Mouse (Mus musculus) C2C12 (cell line): ENCODE measurements around the gene Gm49353. TPM values are rescaled to one million over a fixed set of nuclear protein-coding genes. Genes with fewer than 3 reads are reported as not detected.

ENCODE experiments used
- H3K27me3 ChIP-seq: one replicate; pipeline ENCODE4 v1.6.1; 2011; ENCODE audit not compliant: control insufficient read depth, insufficient read depth, insufficient read length
- H3K36me3 ChIP-seq: one replicate; pipeline ENCODE4 v1.6.1; 2011; ENCODE audit not compliant: control insufficient read depth, insufficient read depth
- H3K4me3 ChIP-seq: one replicate; pipeline ENCODE4 v1.5.1; 2011; ENCODE audit warnings: mild to moderate bottlenecking, control low read depth; ENCODE audit not compliant: poor library complexity, insufficient read depth, severe bottlenecking
- H3K79me2 ChIP-seq: one replicate; pipeline ENCODE4 v1.6.1; 2011; ENCODE audit not compliant: control insufficient read depth, insufficient read depth
- H3K79me3 ChIP-seq: one replicate; pipeline ENCODE4 v1.6.1; 2011; ENCODE audit warnings: low read depth, control low read depth
- H3ac ChIP-seq: one replicate; pipeline ENCODE3; 2011; ENCODE audit warnings: low read depth; ENCODE audit not compliant: control insufficient read depth, insufficient read length
- CEBPB ChIP-seq: IDR thresholded peaks from one replicate; pipeline ENCODE4 v1.6.1; 2011; ENCODE audit warnings: low read depth, mild to moderate bottlenecking, control low read depth, moderate library complexity
- CTCF ChIP-seq: IDR thresholded peaks from one replicate; pipeline ENCODE4 v1.5.1; 2011; ENCODE audit not compliant: control insufficient read depth, insufficient read depth, insufficient read length
- FOSL1 ChIP-seq: IDR thresholded peaks from one replicate; pipeline ENCODE4 v1.8.0; 2011; ENCODE audit warnings: mild to moderate bottlenecking, low read length; ENCODE audit not compliant: poor library complexity, insufficient read depth, severe bottlenecking
- MAX ChIP-seq: IDR thresholded peaks from one replicate; pipeline ENCODE4 v1.6.1; 2011; ENCODE audit warnings: mild to moderate bottlenecking, control low read depth
- MYOD1 ChIP-seq: IDR thresholded peaks from one replicate; pipeline ENCODE4 v1.6.1; 2011; ENCODE audit warnings: low read depth; ENCODE audit not compliant: control insufficient read depth, insufficient read length
- MYOG ChIP-seq: IDR thresholded peaks from one replicate; pipeline ENCODE4 v1.6.1; 2011; ENCODE audit not compliant: control insufficient read depth, insufficient read length; ENCODE audit errors: extremely low read depth
- USF1 ChIP-seq: IDR thresholded peaks from one replicate; pipeline ENCODE4 v1.6.1; 2011; ENCODE audit warnings: low read depth, mild to moderate bottlenecking, control low read depth, moderate library complexity
- long read RNA-seq, 2 experiments: library from polyadenylated mRNA; unstranded; transcript quantifications; one replicate each; pipeline ENCODE4 v2.0.0; 2019 to 2020
- polyA plus RNA-seq: library from polyadenylated mRNA; unstranded; fragments of >200 nt; fragmentation: generic; extraction: Trizol; gene quantifications from one replicate; pipeline ENCODE4 v1.2.1, GENCODE M21; 2012; ENCODE audit warnings: missing spikeins

The Gm49353 gene
- polyA plus RNA-seq = 0.14 TPM
- long read RNA-seq, experiment 1 = 0 reads
- long read RNA-seq, experiment 2 = 0 reads

DNA sequence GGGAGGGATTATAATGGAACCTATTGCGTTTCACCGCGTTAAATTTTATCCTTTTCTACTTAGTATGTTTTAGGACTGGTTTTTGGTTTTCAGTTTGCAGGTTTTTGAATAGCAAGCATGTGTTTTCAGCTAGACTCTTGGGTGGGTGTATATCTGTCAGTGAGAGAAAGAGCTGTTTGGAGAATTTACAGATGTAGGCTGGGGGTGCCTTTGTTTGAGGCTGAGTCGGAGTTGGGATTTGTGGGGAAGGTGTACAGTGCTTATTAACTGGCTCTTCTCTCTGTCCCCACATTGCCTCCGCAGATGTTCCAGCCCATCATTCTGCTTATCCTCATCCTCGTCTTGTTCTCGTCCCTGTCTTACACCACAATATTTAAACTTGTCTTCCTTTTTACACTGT is at the start of gene Gm49353:
Gene Gm49353, plus strand, starts transcription at position 313 of the 400 bp plus-strand sequence.
- no peak for TF ChIP-seq MAX
- TF ChIP-seq USF1 = no peak
- TF ChIP-seq CEBPB = no peak
- TF ChIP-seq CTCF = no peak
- no peak for TF ChIP-seq MYOD1
- no peak for TF ChIP-seq FOSL1
- TF ChIP-seq MYOG = no peak
- H3K27me3 ChIP-seq = no peaks in the 10 kb centered on the region
- H3K36me3 ChIP-seq = peaks cover 25% of the 10 kb centered on the region
- H3ac ChIP-seq = no peak within 1 kb of the TSS
- no peak within 1 kb of the TSS for H3K4me3 ChIP-seq
- H3K79me2 ChIP-seq = no peaks in the 10 kb centered on the region
- no peaks in the 10 kb centered on the region for H3K79me3 ChIP-seq

DNA sequence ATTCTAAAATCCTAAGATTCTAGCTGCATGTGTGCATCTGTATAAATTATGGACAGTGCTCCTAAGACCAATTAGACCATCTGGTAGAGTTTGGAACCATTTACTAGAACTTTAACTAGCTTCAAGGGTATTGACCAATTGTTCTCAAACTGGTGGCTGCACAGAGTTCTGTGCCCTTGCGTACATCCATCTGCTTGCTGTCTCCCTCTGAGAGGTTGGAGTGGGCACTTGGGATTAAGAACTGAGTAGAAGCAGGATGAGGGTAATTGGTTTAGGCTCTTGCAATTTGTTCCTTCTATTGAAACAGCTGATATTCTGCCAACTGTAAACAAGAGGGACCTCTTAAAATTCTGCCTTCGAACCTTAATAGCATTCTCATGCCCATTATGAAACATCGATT is 43.5 kb upstream of the Gm49353 start:
- TF ChIP-seq MYOG (no peak), CEBPB (no peak), USF1 (no peak), MAX (no peak), FOSL1 (no peak)
- H3ac ChIP-seq = no peak overlapping the region
- no peaks in the 10 kb centered on the region for H3K27me3 ChIP-seq
- H3K36me3 ChIP-seq = peaks cover 28% of the 10 kb centered on the region
- H3K79me2 ChIP-seq = no peaks in the 10 kb centered on the region
- H3K4me3 ChIP-seq = no peak overlapping the region
- no peaks in the 10 kb centered on the region for H3K79me3 ChIP-seq

DNA sequence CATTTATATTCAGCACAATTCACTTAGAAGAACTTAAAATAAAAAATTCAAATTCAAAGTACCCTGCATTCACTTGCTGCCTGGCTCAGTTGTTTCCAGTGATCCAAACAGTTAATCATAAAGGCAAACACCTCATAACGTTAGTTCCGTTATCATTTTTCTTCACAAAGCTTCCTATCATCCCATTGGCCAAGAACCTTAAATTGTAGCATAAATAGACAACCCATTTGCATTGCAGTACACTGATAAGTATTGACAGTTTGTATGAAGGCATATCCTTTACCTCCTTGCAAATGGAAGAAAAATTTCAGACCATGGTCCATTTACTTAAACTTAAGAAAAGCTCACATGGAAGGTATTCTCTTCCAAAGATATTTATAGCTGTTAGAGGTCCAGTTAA is 37.1 kb upstream of the Gm49353 start:
- no peaks in the 10 kb centered on the region for H3K79me2 ChIP-seq
- no peaks in the 10 kb centered on the region for H3K79me3 ChIP-seq
- TF ChIP-seq CTCF = no peak
- TF ChIP-seq CEBPB = no peak
- no peak for TF ChIP-seq FOSL1
- no peak for TF ChIP-seq MAX
- TF ChIP-seq MYOG = no peak
- TF ChIP-seq MYOD1 = no peak
- TF ChIP-seq USF1 = no peak
- no peak overlapping the region for H3K4me3 ChIP-seq
- no peaks in the 10 kb centered on the region for H3K27me3 ChIP-seq
- no peak overlapping the region for H3ac ChIP-seq
- H3K36me3 ChIP-seq = peaks cover 31% of the 10 kb centered on the region

DNA sequence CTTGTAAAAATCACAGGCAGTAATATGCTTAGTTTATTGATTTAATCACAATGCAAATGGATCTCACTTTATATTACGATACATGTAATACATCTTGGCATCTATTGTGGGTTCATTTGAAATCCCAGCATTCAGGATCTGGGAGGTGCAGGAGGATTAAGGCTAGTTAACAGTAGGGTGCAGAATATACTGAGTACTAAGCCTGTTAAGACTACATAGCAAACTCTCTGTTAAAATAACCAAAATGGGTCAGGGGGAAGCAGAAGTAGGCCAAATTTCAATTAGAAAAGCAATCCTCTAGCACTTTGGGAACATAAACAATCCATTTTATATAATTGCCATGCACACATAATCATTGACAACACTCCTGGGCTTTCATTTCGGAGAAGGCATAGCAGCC is 25.0 kb upstream of the Gm49353 start:
- Histone ChIP-seq H3K36me3 (peaks cover 6% of the 10 kb centered on the region), H3K27me3 (no peaks in the 10 kb centered on the region), H3K4me3 (no peak overlapping the region), H3ac (no peak overlapping the region), H3K79me2 (no peaks in the 10 kb centered on the region), H3K79me3 (no peaks in the 10 kb centered on the region)
- TF ChIP-seq CTCF (no peak), USF1 (no peak), MAX (no peak), MYOG (no peak), MYOD1 (no peak), CEBPB (no peak), FOSL1 (no peak)

DNA sequence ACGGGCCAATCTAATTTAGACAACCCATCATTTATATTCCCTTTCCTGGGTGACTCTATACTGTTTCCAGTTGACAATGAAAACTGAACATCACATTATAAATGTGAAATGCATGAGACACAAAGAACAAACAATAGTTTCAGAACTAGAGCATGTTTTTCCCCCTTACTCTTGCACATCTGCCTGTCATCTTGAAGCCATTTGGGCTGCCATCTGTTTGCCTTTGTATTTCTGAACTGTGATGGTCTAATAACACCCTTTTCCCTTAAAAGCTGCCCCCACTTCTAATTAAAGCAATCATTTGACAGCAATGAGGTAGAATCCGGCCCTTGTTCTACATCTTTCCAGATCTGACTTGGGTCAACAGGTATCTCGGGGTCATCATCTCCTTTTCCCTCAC is 23.1 kb upstream of the Gm49353 start:
- no peak for TF ChIP-seq CTCF
- TF ChIP-seq USF1 = no peak
- TF ChIP-seq MYOG = no peak
- TF ChIP-seq CEBPB = no peak
- TF ChIP-seq MYOD1 = no peak
- TF ChIP-seq MAX = no peak
- TF ChIP-seq FOSL1 = no peak
- H3K79me2 ChIP-seq = no peaks in the 10 kb centered on the region
- H3K27me3 ChIP-seq = no peaks in the 10 kb centered on the region

DNA sequence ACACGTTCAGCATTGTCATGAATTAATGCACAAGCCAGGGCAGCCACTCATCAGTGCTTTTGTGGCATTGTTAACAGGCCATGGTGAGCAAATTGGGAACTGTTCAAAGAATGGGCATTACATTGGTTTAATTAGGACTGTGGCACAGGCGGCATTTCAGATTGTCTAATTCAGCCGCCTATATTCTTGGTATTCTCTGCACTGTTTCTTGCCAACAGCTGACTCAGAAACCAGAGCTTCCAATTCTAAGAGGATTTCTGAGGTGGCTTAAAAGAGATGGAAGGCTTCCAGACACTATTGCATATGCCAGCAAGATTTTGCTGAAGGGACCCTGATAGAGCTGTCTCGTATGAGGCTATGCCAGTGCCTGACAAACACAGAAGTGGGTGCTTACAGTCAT is 21.9 kb upstream of the Gm49353 start:
- no peak overlapping the region for H3ac ChIP-seq
- TF ChIP-seq MYOD1 = no peak
- no peak for TF ChIP-seq USF1
- no peaks in the 10 kb centered on the region for H3K79me3 ChIP-seq

More for the DNA sequence above, 23.1 kb upstream of the Gm49353 start:
- H3K79me3 ChIP-seq = no peaks in the 10 kb centered on the region
- H3ac ChIP-seq = no peak overlapping the region
- H3K4me3 ChIP-seq = no peak overlapping the region
- H3K36me3 ChIP-seq = peaks cover 15% of the 10 kb centered on the region

More for the DNA sequence above, 21.9 kb upstream of the Gm49353 start:
- Histone ChIP-seq H3K36me3 (peaks cover 24% of the 10 kb centered on the region), H3K4me3 (no peak overlapping the region), H3K27me3 (no peaks in the 10 kb centered on the region), H3K79me2 (no peaks in the 10 kb centered on the region)
